Mouse (Mus musculus) heart, embryonic 16.5 days (tissue): ENCODE results near the gene Csnk1g2. TPM values are rescaled to one million over a fixed set of nuclear protein-coding genes. Genes with fewer than 3 reads are reported as not detected.
"Not testable (repeated sequence)": the region's sequence is repeated elsewhere in the genome, so short reads cannot be mapped to it uniquely, and the experiment has no call there.

ENCODE experiments used
- ATAC-seq: fragments of 200-750 bp; cut with Nextera tagmentation; replicated peaks from 2 replicates; pipeline ENCODE4 v1.8.0; 2017; ENCODE audit warnings: moderate number of reproducible peaks; ENCODE audit not compliant: insufficient read depth, low FRiP score; ENCODE audit errors: extremely low read depth
- H3K27ac ChIP-seq: fragments of 300-500 bp; sonication (generic); 2 replicates; pipeline ENCODE4 v1.5.1; 2014; ENCODE audit warnings: mild to moderate bottlenecking, low read length, control low read depth, moderate library complexity
- H3K27me3 ChIP-seq: fragments of 300-500 bp; sonication (generic); 2 replicates; pipeline ENCODE4 v1.6.1; 2014; ENCODE audit warnings: low read length, mixed read lengths; ENCODE audit not compliant: control insufficient read depth, insufficient read depth
- H3K36me3 ChIP-seq: fragments of 300-500 bp; sonication (generic); 2 replicates; pipeline ENCODE4 v1.6.1; 2014; ENCODE audit not compliant: control insufficient read depth, insufficient read depth
- H3K4me1 ChIP-seq: fragments of 300-500 bp; sonication (generic); 2 replicates; pipeline ENCODE4 v1.6.1; 2014; ENCODE audit warnings: low read length, mixed read lengths; ENCODE audit not compliant: control insufficient read depth, insufficient read depth
- H3K4me2 ChIP-seq: fragments of 300-500 bp; sonication (generic); 2 replicates; pipeline ENCODE4 v1.6.1; 2014; ENCODE audit warnings: low read depth, mild to moderate bottlenecking, control low read depth, low read length
- H3K4me3 ChIP-seq: fragments of 300-500 bp; sonication (generic); 2 replicates; pipeline ENCODE4 v1.5.1; 2014; ENCODE audit warnings: mild to moderate bottlenecking, control low read depth, low read length
- H3K9ac ChIP-seq: fragments of 300-500 bp; sonication (generic); 2 replicates; pipeline ENCODE4 v1.6.1; 2014; ENCODE audit warnings: low read length, control low read depth
- H3K9me3 ChIP-seq: fragments of 300-500 bp; sonication (generic); replicated peaks from 2 replicates; pipeline ENCODE4 v1.6.1; 2016; ENCODE audit warnings: low read length; ENCODE audit not compliant: control insufficient read depth
- WGBS: fragments of 180-500 bp; shearing (Covaris S2); extraction: QIAGEN DNeasy Blood & Tissue Kit; methylation state at CpG from one replicate; pipeline ENCODE4 v1.1.7; 2014; 5-methylcytosine and 5-hydroxymethylcytosine counted together
- polyA plus RNA-seq: library from polyadenylated mRNA; unstranded; fragments of >200 nt; fragmentation: Nextera tagmentation; extraction: Ambion mirVana; gene quantifications from 2 replicates; pipeline ENCODE4 v1.2.1, GENCODE M21; 2015

The Csnk1g2 gene
- polyA plus RNA-seq, 1 experiment from 2014 or later = 50.7 TPM

DNA sequence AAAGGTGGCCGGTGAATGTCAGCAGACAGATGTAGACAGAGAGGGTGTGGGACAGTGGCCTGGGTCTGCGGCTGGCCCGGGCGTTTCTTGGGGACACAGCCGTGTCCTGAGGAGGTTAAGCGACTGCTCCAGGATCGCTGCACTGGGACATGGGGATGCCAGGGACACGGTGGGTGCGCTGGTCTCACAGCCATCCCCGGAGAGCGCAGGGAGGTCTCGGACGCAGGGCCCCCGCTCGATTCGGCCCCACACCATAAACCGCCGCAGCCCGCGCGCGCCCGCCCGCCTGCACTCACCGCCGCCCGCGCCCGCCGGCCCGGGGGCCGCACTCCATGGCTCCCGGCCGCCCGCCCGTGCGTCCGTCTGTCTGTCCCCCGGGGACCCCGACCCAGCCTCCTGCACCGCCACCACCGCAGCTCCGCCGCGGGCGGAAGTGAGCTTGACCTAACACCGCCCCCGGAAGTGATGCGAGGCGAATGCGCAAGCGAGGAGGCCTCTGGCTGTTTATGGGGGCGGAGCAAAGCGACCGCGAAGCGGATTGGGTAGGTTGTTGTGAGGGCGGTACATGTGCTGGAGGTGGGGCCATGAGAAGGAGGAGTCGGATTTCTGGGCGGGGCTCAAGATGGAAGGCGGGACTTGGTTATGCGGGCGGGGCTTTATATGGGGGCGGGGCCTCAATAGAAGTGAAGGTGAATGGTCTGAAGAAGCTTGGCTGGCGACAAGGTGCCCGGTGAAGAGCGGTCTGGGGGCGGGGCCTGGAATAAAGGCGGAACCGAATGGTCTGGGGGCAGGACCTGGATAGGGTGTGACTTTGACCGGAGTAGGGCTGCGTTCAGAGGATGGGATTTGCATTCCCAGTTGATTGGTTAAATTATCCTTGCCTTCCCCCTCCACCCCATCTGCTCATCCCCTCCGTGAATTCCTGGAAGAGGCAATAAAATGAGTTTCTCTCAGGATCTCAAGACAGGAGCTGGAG is 32.5 kb upstream of the Csnk1g2 start, which contains the start of gene Abhd17a:
Gene Abhd17a, minus strand, starts transcription at position 463 of the 976 bp plus-strand sequence.
- Histone ChIP-seq H3K27ac (peak within 1 kb of the TSS; percentile 70), H3K4me1 (peaks cover 27% of the 10 kb centered on the region), H3K4me2 (peak within 1 kb of the TSS; percentile 89), H3K4me3 (peak within 1 kb of the TSS; percentile 87), H3K9me3 (no peaks in the 10 kb centered on the region), H3K27me3 (no peaks in the 10 kb centered on the region), H3K36me3 (peaks cover 5% of the 10 kb centered on the region; the same call in 1 of the 2 replicates), H3K9ac (peak within 1 kb of the TSS; percentile 90)
- peak; percentile 97 for ATAC-seq
- whole genome bisulfite sequencing = under 1% methylated on average over 73 of the region's 73 CpGs

DNA sequence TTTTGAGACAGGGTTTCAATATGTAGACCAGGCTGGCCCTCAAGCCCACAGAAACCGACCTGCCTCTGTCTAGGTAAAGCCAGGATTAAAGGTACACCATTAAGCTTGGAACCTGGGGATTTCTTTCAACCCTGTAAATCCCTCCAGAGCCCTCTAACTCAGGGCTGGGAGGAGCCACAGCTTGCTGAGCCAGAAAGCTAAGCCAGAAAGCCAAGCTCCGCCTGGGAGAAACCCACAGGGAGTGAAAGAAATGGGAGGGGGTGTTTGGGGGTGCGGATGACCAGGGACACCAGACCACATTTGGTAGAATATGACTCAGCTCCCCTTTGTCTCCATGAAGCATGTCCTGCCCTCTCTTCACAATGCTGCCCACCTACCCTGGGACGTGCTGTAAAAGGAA is 26.3 kb upstream of the Csnk1g2 start:
- no peak overlapping the region for H3K4me3 ChIP-seq
- no peaks in the 10 kb centered on the region for H3K9me3 ChIP-seq
- no peaks in the 10 kb centered on the region for H3K27me3 ChIP-seq
- H3K4me2 ChIP-seq = no peak overlapping the region
- no peak for ATAC-seq
- no peaks in the 10 kb centered on the region for H3K4me1 ChIP-seq
- 43% methylated on average over 4 of the region's 4 CpGs for WGBS
- no peak overlapping the region for H3K9ac ChIP-seq
- H3K27ac ChIP-seq = no peak overlapping the region
- H3K36me3 ChIP-seq = no peaks in the 10 kb centered on the region

DNA sequence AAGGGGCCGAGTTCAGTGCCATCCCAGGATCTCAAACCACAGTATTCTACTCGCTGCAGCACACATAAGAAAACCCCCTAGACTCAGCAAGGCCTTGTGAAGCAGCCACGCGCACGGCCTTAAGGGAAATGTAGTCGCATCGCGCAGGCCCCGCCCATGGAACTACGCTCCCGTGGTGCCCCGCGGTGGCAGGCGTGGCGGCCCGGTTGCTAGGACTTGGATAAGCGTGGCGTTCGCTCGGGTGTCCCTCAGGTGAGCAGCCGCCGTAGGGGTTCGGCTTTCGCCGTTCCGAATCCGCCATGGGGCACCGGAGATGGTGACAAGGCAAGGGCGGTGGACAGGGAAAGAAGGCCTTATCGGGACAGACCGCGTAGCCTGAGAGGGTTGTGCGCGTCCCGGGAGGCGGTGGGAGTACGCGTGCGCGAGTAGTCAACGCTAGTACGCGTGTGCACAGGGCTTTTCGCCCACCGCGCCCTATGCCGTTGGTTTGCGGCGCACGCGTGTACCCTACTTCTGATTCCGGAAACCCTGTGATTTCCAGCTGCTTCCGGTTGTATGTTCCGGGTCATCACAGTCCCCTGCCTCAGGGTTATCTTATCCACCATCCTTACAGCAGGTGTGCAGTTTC is 19.8 kb upstream of the Csnk1g2 start, which contains the start of the genes Scamp4 and Adat3:
Gene Scamp4, plus strand, starts transcription at position 175 of the 628 bp plus-strand sequence.
Gene Adat3, plus strand, starts transcription at position 183 of the 628 bp plus-strand sequence.
- no peaks in the 10 kb centered on the region for H3K27me3 ChIP-seq
- H3K9ac ChIP-seq = peak within 1 kb of the TSS; percentile 85
- H3K27ac ChIP-seq = peak within 1 kb of the TSS; percentile 82
- H3K9me3 ChIP-seq = no peaks in the 10 kb centered on the region
- H3K36me3 ChIP-seq = peaks cover 16% of the 10 kb centered on the region
- H3K4me2 ChIP-seq = peak within 1 kb of the TSS; percentile 94
- ATAC-seq = peak; percentile 95
- peak within 1 kb of the TSS; percentile 91 for H3K4me3 ChIP-seq
- WGBS = under 1% methylated on average over 54 of the region's 54 CpGs
- H3K4me1 ChIP-seq = peaks cover 15% of the 10 kb centered on the region

- H3K4me3 ChIP-seq = peak overlapping the region; percentile 91
- no peaks in the 10 kb centered on the region for H3K9me3 ChIP-seq
- peak overlapping the region; percentile 85 for H3K9ac ChIP-seq
- H3K36me3 ChIP-seq = peaks cover 16% of the 10 kb centered on the region
- peaks cover 15% of the 10 kb centered on the region for H3K4me1 ChIP-seq
- H3K27ac ChIP-seq = peak overlapping the region; percentile 82
- no peaks in the 10 kb centered on the region for H3K27me3 ChIP-seq
- H3K4me2 ChIP-seq = peak overlapping the region; percentile 94
- 27% methylated on average over 7 of the region's 7 CpGs for WGBS
- no peak for ATAC-seq
These were observed 19.3 kb upstream of the Csnk1g2 start for GRCm38 (mm10) chr10:80603364-80603763.

DNA sequence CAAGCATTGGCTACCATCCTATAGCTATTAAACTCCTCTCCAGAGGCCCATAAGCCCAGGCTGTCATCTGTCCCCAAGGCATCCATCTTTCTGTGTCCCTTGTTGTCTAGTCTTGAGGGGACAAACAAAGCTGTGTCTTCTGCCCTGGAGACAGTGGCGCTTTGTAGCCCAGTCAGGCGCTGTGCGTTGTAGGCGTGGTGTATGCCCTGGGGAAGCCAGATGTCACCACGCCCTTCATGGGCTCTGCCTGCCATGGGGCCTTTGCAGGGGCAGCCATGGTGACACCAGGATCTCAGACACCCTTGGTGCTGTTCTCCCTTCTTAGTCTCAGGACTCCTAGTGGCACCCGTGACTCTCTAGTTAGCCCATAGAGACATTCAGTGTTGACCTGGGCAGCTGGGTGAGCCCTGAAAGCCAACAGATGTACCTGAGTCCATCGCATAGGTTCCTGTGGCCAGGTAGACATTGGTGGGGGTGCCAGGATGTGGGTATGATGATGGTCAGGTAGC is 18.6 kb upstream of the Csnk1g2 start:
- Histone ChIP-seq H3K36me3 (peaks cover 20% of the 10 kb centered on the region), H3K9ac (peak overlapping the region; percentile 85; the same call in 1 of the 2 replicates), H3K27ac (no peak overlapping the region), H3K4me2 (peak overlapping the region; percentile 94), H3K4me1 (peaks cover 15% of the 10 kb centered on the region), H3K4me3 (peak overlapping the region; percentile 91; the same call in 1 of the 2 replicates), H3K9me3 (no peaks in the 10 kb centered on the region), H3K27me3 (no peaks in the 10 kb centered on the region)
- WGBS = 92% methylated on average over 7 of the region's 7 CpGs
- ATAC-seq = no peak

GRCm38 (mm10) chr10:80604988-80605387 is 17.6 kb upstream of the Csnk1g2 start:
- Histone ChIP-seq H3K4me3 (no peak overlapping the region), H3K9ac (no peak overlapping the region), H3K4me1 (peaks cover 15% of the 10 kb centered on the region), H3K27me3 (no peaks in the 10 kb centered on the region), H3K9me3 (no peaks in the 10 kb centered on the region), H3K27ac (no peak overlapping the region), H3K4me2 (no peak overlapping the region), H3K36me3 (peaks cover 23% of the 10 kb centered on the region)
- WGBS = 79% methylated on average over 2 of the region's 2 CpGs
- no peak for ATAC-seq

- peaks cover 23% of the 10 kb centered on the region for H3K36me3 ChIP-seq
- H3K4me2 ChIP-seq, H3K27me3 ChIP-seq, H3K9me3 ChIP-seq, ATAC-seq, H3K4me3 ChIP-seq, H3K9ac ChIP-seq, H3K27ac ChIP-seq: not testable (repeated sequence)
- peaks cover 15% of the 10 kb centered on the region for H3K4me1 ChIP-seq
- 68% methylated on average over 2 of the region's 4 CpGs for WGBS
These were observed 16.9 kb upstream of the Csnk1g2 start, which contains the start of gene Gm49322 for GRCm38 (mm10) chr10:80605721-80606120. Gene Gm49322 (plus strand): TSS chr10:80606021.

- ATAC-seq = no peak
- Histone ChIP-seq H3K4me1 (peaks cover 15% of the 10 kb centered on the region), H3K27ac (no peak overlapping the region), H3K4me2 (no peak overlapping the region), H3K36me3 (peaks cover 23% of the 10 kb centered on the region), H3K27me3 (no peaks in the 10 kb centered on the region), H3K9ac (no peak overlapping the region), H3K4me3 (no peak overlapping the region), H3K9me3 (no peaks in the 10 kb centered on the region)
- WGBS = 90% methylated on average over 23 of the region's 23 CpGs
These were observed 16.3 kb upstream of the Csnk1g2 start for GRCm38 (mm10) chr10:80606306-80606705.
